Mouse (Mus musculus) erythroblast, embryonic 14.5 days (primary cell): ENCODE results near the gene Pygo2. TPM values are rescaled to one million over a fixed set of nuclear protein-coding genes. Genes with fewer than 3 reads are reported as not detected.
A peak's percentile ranks its signal among the peaks of the same experiment; 100 is the strongest.

Source experiments
- H3K27me3 ChIP-seq: 2 replicates; pipeline ENCODE4 v1.6.1; 2012; ENCODE audit warnings: inconsistent platforms; ENCODE audit not compliant: control insufficient read depth
- H3K36me3 ChIP-seq: 2 replicates; pipeline ENCODE4 v1.6.1; 2012; ENCODE audit warnings: mild to moderate bottlenecking, inconsistent platforms; ENCODE audit not compliant: control insufficient read depth
- H3K4me1 ChIP-seq: 2 replicates; pipeline ENCODE4 v1.6.1; 2012; ENCODE audit warnings: inconsistent platforms; ENCODE audit not compliant: control insufficient read depth
- H3K4me3 ChIP-seq: replicated peaks from 2 replicates; pipeline ENCODE3; 2012; ENCODE audit warnings: moderate library complexity, mild to moderate bottlenecking, inconsistent platforms
- H3K9me3 ChIP-seq: 2 replicates; pipeline ENCODE4 v1.6.1; 2012; ENCODE audit warnings: low read length, inconsistent platforms, mixed read lengths; ENCODE audit not compliant: control insufficient read depth
- GATA1 ChIP-seq: IDR thresholded peaks from 2 replicates; pipeline ENCODE4 v1.6.1; 2012; ENCODE audit warnings: low read length, inconsistent platforms, mixed read lengths
- TAL1 ChIP-seq: IDR thresholded peaks from 3 replicates; pipeline ENCODE4 v1.6.1; 2012; ENCODE audit warnings: low read length, inconsistent platforms, mixed read lengths
- polyA plus RNA-seq: library from polyadenylated mRNA; stranded (reverse); fragments of >175 nt; gene quantifications from 2 replicates; pipeline ENCODE4 v1.2.3, GENCODE M21; 2012

Gene Pygo2
- polyA plus RNA-seq, 1 experiment, result 5.9 TPM

- Histone ChIP-seq H3K27me3 (peaks cover 63% of the 10 kb centered on the region), H3K9me3 (peaks cover 2% of the 10 kb centered on the region; the same call in 1 of the 2 replicates), H3K4me3 (peak overlapping the region; percentile 61), H3K4me1 (peaks cover 74% of the 10 kb centered on the region), H3K36me3 (no peaks in the 10 kb centered on the region)
- TF ChIP-seq TAL1, result no peak
- TF ChIP-seq GATA1, result no peak
Measured at GRCm38 (mm10) chr3:89391663-89392511, 38.1 kb upstream of the Pygo2 start.

- H3K4me1 ChIP-seq, result peaks cover 68% of the 10 kb centered on the region
- peaks cover 63% of the 10 kb centered on the region for H3K27me3 ChIP-seq
- TF ChIP-seq GATA1 (no peak), TAL1 (no peak)
- no peaks in the 10 kb centered on the region for H3K36me3 ChIP-seq
- peak overlapping the region; percentile 61 for H3K4me3 ChIP-seq
- H3K9me3 ChIP-seq, result peaks cover 2% of the 10 kb centered on the region; the same call in 1 of the 2 replicates
Measured at GRCm38 (mm10) chr3:89392871-89393311, 37.1 kb upstream of the Pygo2 start.

GRCm38 (mm10) chr3:89393605-89394004 is 36.4 kb upstream of the Pygo2 start:
- TF ChIP-seq TAL1, result no peak
- no peak for TF ChIP-seq GATA1
- H3K4me1 ChIP-seq, result peaks cover 61% of the 10 kb centered on the region
- no peaks in the 10 kb centered on the region for H3K36me3 ChIP-seq
- H3K4me3 ChIP-seq, result peak overlapping the region; percentile 68
- peaks cover 2% of the 10 kb centered on the region; the same call in 1 of the 2 replicates for H3K9me3 ChIP-seq
- peaks cover 63% of the 10 kb centered on the region for H3K27me3 ChIP-seq

- Histone ChIP-seq H3K36me3 (no peaks in the 10 kb centered on the region), H3K9me3 (peaks cover 2% of the 10 kb centered on the region; the same call in 1 of the 2 replicates), H3K27me3 (peaks cover 63% of the 10 kb centered on the region), H3K4me1 (peaks cover 58% of the 10 kb centered on the region), H3K4me3 (peak within 1 kb of the TSS; percentile 68)
- TF ChIP-seq GATA1, result no peak
- no peak for TF ChIP-seq TAL1
Measured at GRCm38 (mm10) chr3:89394006-89394893, 35.8 kb upstream of the Pygo2 start, which contains the start of gene Zbtb7b. Gene Zbtb7b, minus strand, starts transcription at chr3:89394776.

GRCm38 (mm10) chr3:89394894-89395256 is 35.1 kb upstream of the Pygo2 start:
- peaks cover 2% of the 10 kb centered on the region; the same call in 1 of the 2 replicates for H3K9me3 ChIP-seq

GRCm38 (mm10) chr3:89395419-89395805 is 34.6 kb upstream of the Pygo2 start:
- Histone ChIP-seq H3K4me1 (peaks cover 54% of the 10 kb centered on the region), H3K9me3 (peaks cover 2% of the 10 kb centered on the region; the same call in 1 of the 2 replicates)
- TF ChIP-seq GATA1, result no peak
- TF ChIP-seq TAL1, result no peak

More at GRCm38 (mm10) chr3:89394894-89395256, 35.1 kb upstream of the Pygo2 start:
- H3K4me1 ChIP-seq, result peaks cover 58% of the 10 kb centered on the region
- H3K27me3 ChIP-seq, result peaks cover 63% of the 10 kb centered on the region
- no peak for TF ChIP-seq GATA1
- no peak for TF ChIP-seq TAL1
- H3K36me3 ChIP-seq, result peaks cover 1% of the 10 kb centered on the region; the same call in 1 of the 2 replicates
- H3K4me3 ChIP-seq, result peak overlapping the region; percentile 68

GRCm38 (mm10) chr3:89395806-89396653 is 34.0 kb upstream of the Pygo2 start:
- TF ChIP-seq TAL1, result no peak
- peak; percentile 57; the same call in 1 of the 2 replicates for TF ChIP-seq GATA1
- peaks cover 50% of the 10 kb centered on the region for H3K4me1 ChIP-seq

More at GRCm38 (mm10) chr3:89395419-89395805, 34.6 kb upstream of the Pygo2 start:
- Histone ChIP-seq H3K4me3 (peak overlapping the region; percentile 68), H3K27me3 (peaks cover 57% of the 10 kb centered on the region), H3K36me3 (peaks cover 2% of the 10 kb centered on the region; the same call in 1 of the 2 replicates)

GRCm38 (mm10) chr3:89396654-89397005 is 33.4 kb upstream of the Pygo2 start:
- Histone ChIP-seq H3K4me1 (peaks cover 50% of the 10 kb centered on the region), H3K4me3 (peak overlapping the region; percentile 68), H3K27me3 (peaks cover 47% of the 10 kb centered on the region), H3K36me3 (peaks cover 5% of the 10 kb centered on the region), H3K9me3 (peaks cover 2% of the 10 kb centered on the region; the same call in 1 of the 2 replicates)
- TF ChIP-seq GATA1 (no peak), TAL1 (no peak)

More at GRCm38 (mm10) chr3:89395806-89396653, 34.0 kb upstream of the Pygo2 start:
- Histone ChIP-seq H3K27me3 (peaks cover 53% of the 10 kb centered on the region), H3K36me3 (peaks cover 2% of the 10 kb centered on the region; the same call in 1 of the 2 replicates), H3K9me3 (peaks cover 2% of the 10 kb centered on the region; the same call in 1 of the 2 replicates), H3K4me3 (peak overlapping the region; percentile 68)
